Mouse (Mus musculus) lung, embryonic 14.5 days (tissue): Measurements from ENCODE around the gene Aven. TPM values are rescaled to one million over a fixed set of nuclear protein-coding genes. Genes with fewer than 3 reads are reported as not detected.

Source experiments
- ATAC-seq: fragments of 200-750 bp; cut with Nextera tagmentation; 2 replicates; pipeline ENCODE4 v1.8.0; 2017; ENCODE audit warnings: mild to moderate bottlenecking, moderate TSS enrichment, moderate library complexity; ENCODE audit not compliant: insufficient read depth
- DNase-seq: peaks from one replicate; pipeline ENCODE4 v3.0.0-alpha.2; 2015
- H3K27ac ChIP-seq: fragments of 300-500 bp; sonication (generic); 2 replicates; pipeline ENCODE4 v1.5.1; 2014; ENCODE audit warnings: low read depth, mild to moderate bottlenecking, moderate library complexity
- H3K27me3 ChIP-seq: fragments of 300-500 bp; sonication (generic); 2 replicates; pipeline ENCODE4 v1.6.1; 2014; ENCODE audit warnings: low read length, control low read depth; ENCODE audit not compliant: insufficient read depth
- H3K36me3 ChIP-seq: fragments of 300-500 bp; sonication (generic); 2 replicates; pipeline ENCODE4 v1.6.1; 2014; ENCODE audit warnings: control low read depth; ENCODE audit not compliant: insufficient read depth
- H3K4me1 ChIP-seq: fragments of 300-500 bp; sonication (generic); 2 replicates; pipeline ENCODE4 v1.6.1; 2014; ENCODE audit warnings: antibody characterized with exemption, control low read depth; ENCODE audit not compliant: insufficient read depth
- H3K4me2 ChIP-seq: fragments of 300-500 bp; sonication (generic); 2 replicates; pipeline ENCODE4 v1.6.1; 2014; ENCODE audit warnings: mild to moderate bottlenecking
- H3K4me3 ChIP-seq: fragments of 300-500 bp; sonication (generic); 2 replicates; pipeline ENCODE4 v1.5.1; 2014; ENCODE audit warnings: low read depth, low read length
- H3K9ac ChIP-seq: fragments of 300-500 bp; sonication (generic); 2 replicates; pipeline ENCODE4 v1.6.1; 2014
- H3K9me3 ChIP-seq: fragments of 300-500 bp; sonication (generic); 2 replicates; pipeline ENCODE4 v1.6.1; 2016; ENCODE audit warnings: low read depth, low read length, control low read depth
- CTCF ChIP-seq: IDR thresholded peaks from 2 replicates; pipeline ENCODE4 v1.5.1; 2016; ENCODE audit warnings: antibody characterized with exemption, low read depth
- WGBS: fragments of 180-500 bp; shearing (Covaris S2); extraction: QIAGEN DNeasy Blood & Tissue Kit; methylation state at CpG from one replicate; pipeline ENCODE4 v1.1.7; 2014; 5-methylcytosine and 5-hydroxymethylcytosine counted together
- polyA plus RNA-seq: library from polyadenylated mRNA; unstranded; fragments of >200 nt; fragmentation: Nextera tagmentation; extraction: Ambion mirVana; gene quantifications from 2 replicates; pipeline ENCODE4 v1.2.1, GENCODE M21; 2014

Gene Aven
- polyA plus RNA-seq, 1 experiment from 2014 or later: 7.2 TPM

DNA sequence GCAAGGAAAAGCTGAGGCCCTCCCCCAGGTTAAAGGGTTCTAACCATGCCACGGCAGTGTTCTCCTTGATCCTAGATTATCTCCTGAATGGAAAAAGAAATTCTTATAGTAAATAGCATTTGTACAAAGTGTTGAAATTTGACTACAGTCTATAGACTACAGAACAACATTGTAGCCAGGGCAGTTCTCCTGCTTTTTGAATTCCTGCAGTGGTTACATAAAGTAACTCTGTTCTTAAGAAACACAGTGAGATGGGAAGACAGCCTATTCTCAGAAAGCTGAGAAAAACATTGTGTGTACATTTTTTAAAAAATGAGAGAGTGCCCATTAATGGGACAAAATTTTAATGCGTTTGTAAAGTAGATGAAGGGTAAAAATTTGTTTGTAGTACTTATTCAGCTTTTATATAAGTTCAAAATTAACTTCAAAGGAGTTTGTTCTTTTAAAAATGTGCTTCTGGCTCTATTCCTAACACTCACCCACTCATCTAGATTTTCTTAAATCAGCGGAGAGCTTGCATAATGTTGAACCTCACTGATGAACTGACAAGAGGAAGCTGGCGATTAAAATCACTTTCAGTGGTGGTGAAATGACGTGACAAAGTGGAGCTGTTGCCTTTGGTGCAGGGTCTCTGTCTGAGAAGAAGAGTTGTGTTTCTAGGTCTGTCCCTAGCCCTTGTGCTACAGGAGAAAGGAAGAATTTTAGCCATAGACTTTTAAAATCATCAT, 17.6 kb upstream of the Aven start:
- no peaks in the 10 kb centered on the region; the same call in 1 of the 2 replicates for H3K36me3 ChIP-seq
- 56% methylated on average over 5 of the region's 5 CpGs for WGBS
- ATAC-seq: no peak
- H3K27ac ChIP-seq: no peak overlapping the region
- H3K27me3 ChIP-seq: no peaks in the 10 kb centered on the region
- DNase-seq: no peak
- no peak for TF ChIP-seq CTCF
- H3K9ac ChIP-seq: no peak overlapping the region
- H3K4me3 ChIP-seq: no peak overlapping the region
- H3K4me2 ChIP-seq: no peak overlapping the region
- no peaks in the 10 kb centered on the region for H3K9me3 ChIP-seq
- no peaks in the 10 kb centered on the region for H3K4me1 ChIP-seq

DNA sequence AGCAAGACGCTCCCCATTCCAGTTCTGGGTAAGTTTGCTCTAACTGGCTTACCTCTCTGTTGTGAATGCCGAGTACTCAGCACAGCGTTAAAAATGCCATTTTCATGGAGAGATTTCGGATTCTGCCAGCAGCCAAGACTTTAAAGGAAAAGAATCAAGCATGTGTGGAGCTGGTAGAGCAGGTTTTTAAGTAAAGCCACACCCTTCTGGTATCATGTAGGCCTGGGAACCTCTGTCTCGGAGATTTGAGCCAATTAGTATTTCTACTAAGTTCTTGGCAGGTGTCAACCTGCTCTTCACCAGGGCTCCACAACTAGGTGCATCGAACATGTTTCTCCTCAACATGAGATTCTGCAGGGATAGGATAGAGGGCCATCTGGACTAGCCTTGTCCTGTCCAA, 16.2 kb upstream of the Aven start:
- Histone ChIP-seq H3K27me3 (no peaks in the 10 kb centered on the region), H3K4me2 (no peak overlapping the region), H3K9ac (no peak overlapping the region), H3K27ac (no peak overlapping the region), H3K4me3 (no peak overlapping the region), H3K9me3 (no peaks in the 10 kb centered on the region), H3K36me3 (no peaks in the 10 kb centered on the region), H3K4me1 (no peaks in the 10 kb centered on the region)
- no peak for TF ChIP-seq CTCF
- 58% methylated on average over 6 of the region's 6 CpGs for WGBS
- DNase-seq (no peak), ATAC-seq (peak; percentile 53; the same call in 1 of the 2 replicates)

GRCm38 (mm10) chr2:112480669-112481068, 12.1 kb upstream of the Aven start, which contains the start of gene Chrm5:
Gene Chrm5, minus strand, starts transcription at chr2:112480769.
- Histone ChIP-seq H3K27me3 (no peaks in the 10 kb centered on the region), H3K27ac (no peak within 1 kb of the TSS), H3K9ac (no peak within 1 kb of the TSS), H3K9me3 (no peaks in the 10 kb centered on the region), H3K36me3 (no peaks in the 10 kb centered on the region), H3K4me3 (no peak within 1 kb of the TSS), H3K4me2 (no peak within 1 kb of the TSS), H3K4me1 (no peaks in the 10 kb centered on the region)
- WGBS: 80% methylated on average over 5 of the region's 5 CpGs
- TF ChIP-seq CTCF: no peak
- no peak for DNase-seq
- ATAC-seq: no peak

GRCm38 (mm10) chr2:112481564-112481963, 11.2 kb upstream of the Aven start:
- Histone ChIP-seq H3K9ac (no peak overlapping the region), H3K27me3 (no peaks in the 10 kb centered on the region), H3K9me3 (no peaks in the 10 kb centered on the region), H3K36me3 (no peaks in the 10 kb centered on the region), H3K4me2 (no peak overlapping the region), H3K27ac (no peak overlapping the region), H3K4me3 (no peak overlapping the region), H3K4me1 (no peaks in the 10 kb centered on the region)
- TF ChIP-seq CTCF: peak; percentile 65
- no peak; the same call in 1 of the 2 replicates for ATAC-seq
- peak; percentile 78 for DNase-seq
- 0% methylated on average over 2 of the region's 2 CpGs for WGBS

DNA sequence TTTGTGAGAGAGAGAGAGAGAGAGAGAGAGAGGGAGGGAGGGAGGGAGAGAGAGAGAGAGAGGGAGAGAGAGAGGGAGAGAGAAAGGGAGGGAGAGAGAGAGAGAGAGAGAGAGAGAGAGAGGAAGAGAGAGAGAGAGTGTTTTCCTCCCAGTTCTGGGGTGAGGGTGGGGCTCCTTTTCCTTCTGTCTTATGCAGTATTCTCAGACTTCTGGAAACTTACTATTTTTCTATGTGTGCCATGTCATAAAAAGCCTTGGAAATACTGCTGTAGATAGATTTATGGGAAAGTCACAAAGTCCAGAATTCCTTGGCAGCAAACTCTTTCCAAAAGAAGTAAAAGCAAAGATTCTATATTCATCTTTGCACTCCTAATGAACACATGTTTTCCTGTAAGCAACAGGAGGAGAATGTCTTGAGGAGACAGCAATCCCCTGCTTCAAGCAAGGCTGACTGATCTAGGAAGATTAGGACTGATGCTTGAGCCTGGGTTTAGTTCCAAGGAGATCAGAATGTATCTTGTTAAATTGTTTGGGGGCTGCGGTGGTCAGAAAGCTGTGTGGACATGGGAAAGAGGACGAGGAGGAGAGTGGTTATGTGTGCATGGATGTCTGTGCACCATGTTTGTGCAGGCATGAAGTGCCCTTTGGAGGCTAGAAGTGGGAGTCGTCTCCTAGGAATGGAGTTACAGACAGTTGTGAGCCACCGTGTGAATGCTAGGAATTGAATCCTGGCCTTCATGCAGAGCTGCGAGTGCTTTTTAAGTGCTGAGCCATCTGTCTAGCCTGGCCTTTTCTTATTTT, 10.0 kb upstream of the Aven start:
- 52% methylated on average over 5 of the region's 5 CpGs for WGBS
- Histone ChIP-seq H3K36me3 (no peaks in the 10 kb centered on the region), H3K9me3 (no peaks in the 10 kb centered on the region), H3K27ac (no peak overlapping the region), H3K4me2 (no peak overlapping the region), H3K4me3 (no peak overlapping the region), H3K27me3 (no peaks in the 10 kb centered on the region), H3K9ac (no peak overlapping the region), H3K4me1 (no peaks in the 10 kb centered on the region)
- no peak for TF ChIP-seq CTCF
- ATAC-seq (no peak), DNase-seq (no peak)

- Histone ChIP-seq H3K4me1 (no peaks in the 10 kb centered on the region), H3K27ac (no peak overlapping the region), H3K9me3 (no peaks in the 10 kb centered on the region), H3K9ac (no peak overlapping the region), H3K36me3 (no peaks in the 10 kb centered on the region), H3K4me3 (no peak overlapping the region), H3K27me3 (no peaks in the 10 kb centered on the region), H3K4me2 (no peak overlapping the region)
- peak; percentile 30 for DNase-seq
- WGBS: 49% methylated on average over 2 of the region's 2 CpGs
- ATAC-seq: no peak
- no peak for TF ChIP-seq CTCF
Observed at GRCm38 (mm10) chr2:112483334-112483651, 9.5 kb upstream of the Aven start.

GRCm38 (mm10) chr2:112484886-112485285, 7.9 kb upstream of the Aven start:
- WGBS: 30% methylated on average over 2 of the region's 2 CpGs
- H3K27ac ChIP-seq: no peak overlapping the region
- no peaks in the 10 kb centered on the region for H3K27me3 ChIP-seq
- no peak overlapping the region for H3K9ac ChIP-seq
- H3K4me2 ChIP-seq: no peak overlapping the region
- ATAC-seq: peak; percentile 35; the same call in 1 of the 2 replicates
- peak; percentile 15 for DNase-seq
- no peak for TF ChIP-seq CTCF
- no peak overlapping the region for H3K4me3 ChIP-seq
- no peaks in the 10 kb centered on the region for H3K9me3 ChIP-seq
- no peaks in the 10 kb centered on the region for H3K36me3 ChIP-seq
- H3K4me1 ChIP-seq: no peaks in the 10 kb centered on the region
